Mouse (Mus musculus): ENCODE results near the gene Cdc14b.

The Cdc14b gene

DNA sequence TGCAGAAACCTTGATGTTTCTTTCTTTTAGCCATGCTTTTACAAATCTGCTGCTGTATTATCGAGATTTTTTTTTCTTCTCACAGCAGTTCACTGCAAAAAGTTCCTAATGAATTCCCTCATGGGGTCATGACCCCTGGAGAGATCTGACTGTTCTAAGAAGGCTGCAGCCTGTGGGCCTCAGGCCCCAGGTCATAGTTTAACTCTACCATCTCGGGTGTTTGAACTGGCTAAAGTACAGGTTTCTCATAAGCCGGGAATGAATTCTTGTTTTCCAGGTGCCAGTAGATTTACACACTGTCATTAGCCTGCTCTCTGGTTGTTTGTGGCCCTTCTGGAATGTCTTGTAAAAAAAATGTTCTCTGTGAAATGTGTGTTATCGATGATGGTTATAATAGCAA lies 11.7 kb upstream of the Cdc14b start:
- no peak overlapping the region for H3K4me3 ChIP-seq (replicated peaks; ENCODE audit: low read length)
- no peaks in the 10 kb centered on the region for H3K36me3 ChIP-seq (ENCODE audit: insufficient read depth, low read length)

GRCm38 (mm10) chr13:64286321-64286720 lies 11.2 kb upstream of the Cdc14b start:
- Histone ChIP-seq H3K36me3 (ENCODE audit: insufficient read depth, low read length) (no peaks in the 10 kb centered on the region), H3K27me3 (ENCODE audit: insufficient read depth, low read length) (no peaks in the 10 kb centered on the region), H3K4me1 (replicated peaks; ENCODE audit: low read depth, low read length) (no peaks in the 10 kb centered on the region), H3K4me3 (replicated peaks; ENCODE audit: low read length) (no peak overlapping the region), H3K9me3 (ENCODE audit: low read length) (no peaks in the 10 kb centered on the region)
- TF ChIP-seq CTCF (conservative IDR thresholded peaks at IDR 0.05; ENCODE audit: low read length) (no peak), NANOG (IDR thresholded peaks at IDR 0.05; ENCODE audit: borderline replicate concordance, low read length) (no peak), POU5F1 (IDR thresholded peaks at IDR 0.05; ENCODE audit: borderline replicate concordance, low read length) (no peak)

More for the DNA sequence above, 11.7 kb upstream of the Cdc14b start:
- Histone ChIP-seq H3K27me3 (ENCODE audit: insufficient read depth, low read length) (no peaks in the 10 kb centered on the region), H3K4me1 (replicated peaks; ENCODE audit: low read depth, low read length) (no peaks in the 10 kb centered on the region), H3K9me3 (ENCODE audit: low read length) (no peaks in the 10 kb centered on the region)
- TF ChIP-seq CTCF (conservative IDR thresholded peaks at IDR 0.05; ENCODE audit: low read length): no peak

DNA sequence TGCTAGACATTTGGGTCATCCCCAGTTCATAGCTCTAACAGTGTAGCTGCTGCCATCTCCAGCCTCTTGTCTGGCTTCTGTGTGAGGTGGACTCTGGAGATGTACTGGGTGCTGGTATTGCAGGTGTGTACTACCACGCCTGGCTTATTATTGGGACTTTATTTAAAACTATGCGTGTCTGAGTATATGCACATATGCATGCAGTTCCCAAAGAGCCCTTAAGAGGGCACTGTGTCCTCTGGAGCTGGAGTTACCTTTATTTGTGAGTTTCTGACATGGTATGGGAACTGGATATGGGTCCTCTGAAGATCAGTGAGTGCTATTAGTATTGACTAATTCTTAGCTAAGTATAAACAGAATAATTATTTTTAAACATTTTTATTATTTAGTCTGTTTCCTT lies 9.6 kb upstream of the Cdc14b start:
- H3K4me3 ChIP-seq (replicated peaks; ENCODE audit: low read length): no peak overlapping the region
- no peaks in the 10 kb centered on the region for H3K4me1 ChIP-seq (replicated peaks; ENCODE audit: low read depth, low read length)
- TF ChIP-seq CTCF (conservative IDR thresholded peaks at IDR 0.05; ENCODE audit: low read length) (peak; percentile 92), POU5F1 (IDR thresholded peaks at IDR 0.05; ENCODE audit: borderline replicate concordance, low read length) (no peak)
- H3K36me3 ChIP-seq (ENCODE audit: insufficient read depth, low read length): no peaks in the 10 kb centered on the region
- no peaks in the 10 kb centered on the region for H3K9me3 ChIP-seq (ENCODE audit: low read length)
- no peaks in the 10 kb centered on the region; the same call in 1 of the 2 replicates for H3K27me3 ChIP-seq (ENCODE audit: insufficient read depth, low read length)

DNA sequence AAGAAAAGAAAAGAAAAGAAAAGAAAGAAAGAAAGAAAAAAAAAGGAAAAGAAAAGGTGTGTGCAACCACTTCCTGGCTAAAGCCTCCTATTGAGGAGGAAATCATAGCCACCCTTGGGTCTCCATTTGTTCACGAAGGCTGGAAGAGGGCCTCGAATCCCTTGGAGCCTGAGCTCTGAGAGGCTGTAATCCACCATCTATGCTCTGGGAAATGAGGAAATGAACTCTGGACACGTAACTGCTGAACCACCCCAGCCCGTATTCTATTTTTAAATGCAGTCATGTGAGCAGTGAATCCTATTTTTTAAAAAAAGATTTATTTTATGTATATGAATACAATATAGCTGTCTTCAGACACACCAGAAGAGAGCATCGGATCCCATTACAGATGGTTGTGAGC lies 5.8 kb upstream of the Cdc14b start:
- no peaks in the 10 kb centered on the region for H3K9me3 ChIP-seq (ENCODE audit: low read length)
- peaks cover under 1% of the 10 kb centered on the region for H3K27me3 ChIP-seq (ENCODE audit: insufficient read depth, low read length)
- H3K4me1 ChIP-seq (replicated peaks; ENCODE audit: low read depth, low read length): peaks cover under 1% of the 10 kb centered on the region
- H3K36me3 ChIP-seq (ENCODE audit: insufficient read depth, low read length): no peaks in the 10 kb centered on the region
- H3K4me3 ChIP-seq (replicated peaks; ENCODE audit: low read length): no peak overlapping the region
- TF ChIP-seq CTCF (conservative IDR thresholded peaks at IDR 0.05; ENCODE audit: low read length) (no peak), POU5F1 (IDR thresholded peaks at IDR 0.05; ENCODE audit: borderline replicate concordance, low read length) (no peak), NANOG (IDR thresholded peaks at IDR 0.05; ENCODE audit: borderline replicate concordance, low read length) (no peak)

DNA sequence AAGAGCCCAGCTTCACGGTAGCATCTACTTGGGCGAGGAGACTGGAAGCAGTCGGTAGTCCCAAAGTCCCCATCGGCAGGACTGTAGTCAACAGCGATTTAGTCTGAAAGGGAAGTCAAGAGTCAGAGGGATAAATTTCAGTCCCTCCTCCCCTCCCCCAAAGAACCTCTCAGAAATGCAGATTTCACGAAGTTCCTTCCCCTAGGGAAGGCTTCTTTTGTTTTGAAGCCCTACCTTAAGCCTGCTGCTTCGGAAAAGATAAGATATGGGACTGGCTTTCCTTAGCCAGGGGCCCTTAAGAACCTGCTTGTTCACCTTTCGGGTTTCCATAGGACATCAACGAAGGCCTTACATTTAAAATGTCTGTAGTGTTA lies 651 bp upstream of the Cdc14b start:
- peak overlapping the region; percentile 86 for H3K4me3 ChIP-seq (replicated peaks; ENCODE audit: low read length)
- peaks cover 21% of the 10 kb centered on the region for H3K4me1 ChIP-seq (replicated peaks; ENCODE audit: low read depth, low read length)
- H3K36me3 ChIP-seq (ENCODE audit: insufficient read depth, low read length): no peaks in the 10 kb centered on the region
- H3K27me3 ChIP-seq (ENCODE audit: insufficient read depth, low read length): peaks cover 37% of the 10 kb centered on the region
- H3K9me3 ChIP-seq (ENCODE audit: low read length): no peaks in the 10 kb centered on the region
- TF ChIP-seq NANOG (IDR thresholded peaks at IDR 0.05; ENCODE audit: borderline replicate concordance, low read length): no peak

- peaks cover 21% of the 10 kb centered on the region for H3K4me1 ChIP-seq (replicated peaks; ENCODE audit: low read depth, low read length)
- H3K4me3 ChIP-seq (replicated peaks; ENCODE audit: low read length): peak overlapping the region; percentile 86
- no peaks in the 10 kb centered on the region for H3K36me3 ChIP-seq (ENCODE audit: insufficient read depth, low read length)
- H3K27me3 ChIP-seq (ENCODE audit: insufficient read depth, low read length): peaks cover 37% of the 10 kb centered on the region
- no peaks in the 10 kb centered on the region for H3K9me3 ChIP-seq (ENCODE audit: low read length)
- TF ChIP-seq POU5F1 (IDR thresholded peaks at IDR 0.05; ENCODE audit: borderline replicate concordance, low read length) (no peak), NANOG (IDR thresholded peaks at IDR 0.05; ENCODE audit: borderline replicate concordance, low read length) (no peak), CTCF (conservative IDR thresholded peaks at IDR 0.05; ENCODE audit: low read length) (no peak)
These were observed 922 bp downstream of the Cdc14b start for GRCm38 (mm10) chr13:64273891-64274844.

- TF ChIP-seq NANOG (IDR thresholded peaks at IDR 0.05; ENCODE audit: borderline replicate concordance, low read length): no peak
- no peak for TF ChIP-seq CTCF (conservative IDR thresholded peaks at IDR 0.05; ENCODE audit: low read length)
- no peak for TF ChIP-seq POU5F1 (IDR thresholded peaks at IDR 0.05; ENCODE audit: borderline replicate concordance, low read length)
- H3K4me3 ChIP-seq (replicated peaks; ENCODE audit: low read length): peak overlapping the region; percentile 86; the same call in 1 of the 2 replicates
These were observed 1.7 kb downstream of the Cdc14b start for GRCm38 (mm10) chr13:64273352-64273751.

DNA sequence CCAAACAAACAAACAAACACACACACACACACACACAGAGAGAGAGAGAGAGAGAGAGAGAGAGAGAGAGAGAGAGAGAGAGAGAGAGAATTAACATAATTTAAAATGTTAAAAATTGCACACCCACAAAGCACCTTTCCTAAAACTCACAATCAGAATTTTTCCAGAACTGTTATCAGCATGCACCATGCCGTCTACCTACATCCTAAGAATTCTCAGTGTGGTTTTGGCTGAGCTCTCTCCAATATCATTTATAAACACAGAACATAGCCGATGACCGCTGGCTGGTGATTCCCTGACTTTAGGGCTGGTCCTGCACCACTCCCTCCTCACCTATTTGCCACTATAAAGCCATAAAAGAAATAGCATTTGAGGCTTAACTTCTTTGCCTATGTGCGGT lies 6.7 kb downstream of the Cdc14b start:
- Histone ChIP-seq H3K36me3 (ENCODE audit: insufficient read depth, low read length) (no peaks in the 10 kb centered on the region), H3K4me3 (replicated peaks; ENCODE audit: low read length) (no peak overlapping the region), H3K9me3 (ENCODE audit: low read length) (no peaks in the 10 kb centered on the region), H3K4me1 (replicated peaks; ENCODE audit: low read depth, low read length) (peaks cover 6% of the 10 kb centered on the region), H3K27me3 (ENCODE audit: insufficient read depth, low read length) (peaks cover 17% of the 10 kb centered on the region)
- TF ChIP-seq CTCF (conservative IDR thresholded peaks at IDR 0.05; ENCODE audit: low read length): no peak
- TF ChIP-seq NANOG (IDR thresholded peaks at IDR 0.05; ENCODE audit: borderline replicate concordance, low read length): no peak
- TF ChIP-seq POU5F1 (IDR thresholded peaks at IDR 0.05; ENCODE audit: borderline replicate concordance, low read length): no peak

More at GRCm38 (mm10) chr13:64273352-64273751, 1.7 kb downstream of the Cdc14b start:
- Histone ChIP-seq H3K27me3 (ENCODE audit: insufficient read depth, low read length) (peaks cover 37% of the 10 kb centered on the region), H3K4me1 (replicated peaks; ENCODE audit: low read depth, low read length) (peaks cover 21% of the 10 kb centered on the region), H3K36me3 (ENCODE audit: insufficient read depth, low read length) (no peaks in the 10 kb centered on the region), H3K9me3 (ENCODE audit: low read length) (no peaks in the 10 kb centered on the region)

- Histone ChIP-seq H3K9me3 (ENCODE audit: low read length) (no peaks in the 10 kb centered on the region), H3K4me1 (replicated peaks; ENCODE audit: low read depth, low read length) (peaks cover 2% of the 10 kb centered on the region; the same call in 1 of the 2 replicates), H3K36me3 (ENCODE audit: insufficient read depth, low read length) (no peaks in the 10 kb centered on the region), H3K4me3 (replicated peaks; ENCODE audit: low read length) (no peak overlapping the region), H3K27me3 (ENCODE audit: insufficient read depth, low read length) (peaks cover 6% of the 10 kb centered on the region; the same call in 1 of the 2 replicates)
- TF ChIP-seq POU5F1 (IDR thresholded peaks at IDR 0.05; ENCODE audit: borderline replicate concordance, low read length) (no peak), NANOG (IDR thresholded peaks at IDR 0.05; ENCODE audit: borderline replicate concordance, low read length) (no peak), CTCF (conservative IDR thresholded peaks at IDR 0.05; ENCODE audit: low read length) (no peak)
These were observed 7.9 kb downstream of the Cdc14b start for GRCm38 (mm10) chr13:64267151-64267550.
